Mouse (Mus musculus): ENCODE data around the gene Rb1.

- TF ChIP-seq EP300 (IDR thresholded peaks at IDR 0.05; ENCODE audit: insufficient read depth, low read depth, low read length) = no peak
- no peak for TF ChIP-seq POLR2A (IDR thresholded peaks at IDR 0.05; ENCODE audit: insufficient read depth, low read length)
- peak; percentile 28 for TF ChIP-seq CTCF (IDR thresholded peaks at IDR 0.05; ENCODE audit: low read depth, low read length)
These were observed 22.4 kb downstream of the Rb1 start for GRCm38 (mm10) chr14:73303193-73303592.
